Mouse (Mus musculus) regulatory T cell (primary cell): ENCODE data around the gene Arhgef40.

Experiments
- in situ Hi-C: fragments of 300-600 bp; cut with MboI, MseI; formaldehyde crosslinking; loops from one replicate; pipeline ENCODE4 v1.15.1; 2025; ENCODE audit warnings: high pct_unique_total_duplicates

Arhgef40 gene

GRCm38 (mm10) chr14:52003981-52004495, 19.5 kb downstream of the Arhgef40 start:
- in situ Hi-C loops, result no loop called here

- in situ Hi-C loops, result loop anchor here (5.0 kb wide), 1 partner anchor 98 kb away; no protein-coding TSS in a partner anchor
Observed at GRCm38 (mm10) chr14:52005141-52005540, 20.6 kb downstream of the Arhgef40 start.

- in situ Hi-C loops, result loop anchor here (5.0 kb wide), 1 partner anchor 98 kb away; no protein-coding TSS in a partner anchor
Observed at GRCm38 (mm10) chr14:52005616-52006015, 21.1 kb downstream of the Arhgef40 start.

- in situ Hi-C loops, result loop anchor here (5.0 kb wide), 1 partner anchor 99 kb away; no protein-coding TSS in a partner anchor
Observed at GRCm38 (mm10) chr14:52006241-52006640, 21.7 kb downstream of the Arhgef40 start.

- in situ Hi-C loops, result loop anchor here (5.0 kb wide), 1 partner anchor 99 kb away; no protein-coding TSS in a partner anchor
Observed at GRCm38 (mm10) chr14:52006771-52007170, 22.3 kb downstream of the Arhgef40 start.

GRCm38 (mm10) chr14:52008321-52009203, 24.0 kb downstream of the Arhgef40 start:
- in situ Hi-C loops, result loop anchor here (5.0 kb wide), 1 partner anchor 101 kb away; no protein-coding TSS in a partner anchor

- in situ Hi-C loops, result loop anchor here (5.0 kb wide), 1 partner anchor 102 kb away; no protein-coding TSS in a partner anchor
Observed at GRCm38 (mm10) chr14:52009361-52009760, 24.8 kb downstream of the Arhgef40 start.

GRCm38 (mm10) chr14:52009841-52010240, 25.3 kb downstream of the Arhgef40 start:
- in situ Hi-C loops, result loop anchor here (5.0 kb wide), 1 partner anchor 103 kb away; no protein-coding TSS in a partner anchor

- in situ Hi-C loops, result no loop called here
Observed at GRCm38 (mm10) chr14:52010446-52011111, 26.1 kb downstream of the Arhgef40 start.

- in situ Hi-C loops, result no loop called here
Observed at GRCm38 (mm10) chr14:52011683-52012082, 27.2 kb downstream of the Arhgef40 start.

GRCm38 (mm10) chr14:52012085-52012484, 27.6 kb downstream of the Arhgef40 start:
- in situ Hi-C loops, result no loop called here

GRCm38 (mm10) chr14:52012553-52012952, 28.0 kb downstream of the Arhgef40 start:
- in situ Hi-C loops, result no loop called here

- in situ Hi-C loops, result no loop called here
Observed at GRCm38 (mm10) chr14:52013021-52013610, 28.6 kb downstream of the Arhgef40 start.

GRCm38 (mm10) chr14:52013771-52014219, 29.3 kb downstream of the Arhgef40 start:
- in situ Hi-C loops, result no loop called here

GRCm38 (mm10) chr14:52014271-52014760, 29.8 kb downstream of the Arhgef40 start:
- in situ Hi-C loops, result no loop called here

GRCm38 (mm10) chr14:52014761-52015311, 30.3 kb downstream of the Arhgef40 start:
- in situ Hi-C loops, result no loop called here

GRCm38 (mm10) chr14:52015445-52016100, 31.1 kb downstream of the Arhgef40 start, which contains the start of gene Tmem253:
Tmem253 (plus strand) TSS chr14:52015658.
- in situ Hi-C loops, result no loop called here

GRCm38 (mm10) chr14:52016625-52017405, 32.3 kb downstream of the Arhgef40 start:
- in situ Hi-C loops, result no loop called here

- in situ Hi-C loops, result no loop called here
Observed at GRCm38 (mm10) chr14:52017662-52018061, 33.1 kb downstream of the Arhgef40 start.
